Mouse (Mus musculus) cerebellum, adult (tissue): ENCODE measurements around the gene Meis1.
A peak's percentile ranks its signal among the peaks of the same experiment; 100 is the strongest.

Source experiments
- ATAC-seq: cut with Nextera tagmentation; 2 replicates; pipeline ENCODE4 v1.9.2; 2017; ENCODE audit warnings: mild to moderate bottlenecking, moderate library complexity, mixed read lengths; ENCODE audit not compliant: insufficient number of reproducible peaks, low FRiP score, low TSS enrichment

Gene Meis1

GRCm38 (mm10) chr11:19015381-19015730, 3.4 kb downstream of the Meis1 start:
- no peak for ATAC-seq

DNA sequence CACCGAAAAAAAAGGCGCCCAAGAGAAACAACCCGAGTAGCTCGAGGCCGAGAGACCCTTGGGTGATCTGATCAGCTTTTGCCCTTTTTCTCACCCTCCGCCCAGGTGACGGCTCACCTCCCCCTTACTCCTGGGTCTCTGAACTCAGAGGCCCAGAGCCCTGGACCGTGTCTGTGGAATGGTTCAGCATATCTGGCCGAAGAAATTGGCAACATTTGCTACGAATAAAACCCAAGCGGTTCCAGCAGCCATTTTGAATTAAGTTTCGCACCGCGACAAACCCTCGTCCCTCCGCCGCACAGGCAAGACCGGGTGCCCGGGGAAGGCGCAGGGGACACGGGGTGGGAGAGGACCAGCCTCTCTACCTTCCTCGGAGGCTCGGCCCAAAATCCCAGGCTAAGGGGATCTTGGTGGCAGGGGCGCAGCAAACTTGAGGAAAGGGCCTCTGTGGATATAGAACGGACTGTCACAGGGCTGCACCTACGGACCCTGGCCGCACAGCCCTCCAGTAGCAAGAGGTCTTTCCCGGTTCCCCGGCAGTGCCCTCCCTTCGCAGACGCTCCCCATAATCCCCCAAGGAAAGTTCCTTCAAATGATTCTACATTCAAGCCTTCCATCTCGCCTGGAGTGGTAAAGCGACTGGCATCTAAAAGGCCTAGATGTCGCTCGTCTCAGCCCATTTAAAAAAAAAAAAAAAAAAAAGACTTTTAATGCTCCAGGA, 4.2 kb downstream of the Meis1 start:
- ATAC-seq, result no peak

- ATAC-seq, result no peak
Observed at GRCm38 (mm10) chr11:19014113-19014440, 4.7 kb downstream of the Meis1 start.

GRCm38 (mm10) chr11:19013141-19014112, 5.4 kb downstream of the Meis1 start:
- no peak for ATAC-seq

DNA sequence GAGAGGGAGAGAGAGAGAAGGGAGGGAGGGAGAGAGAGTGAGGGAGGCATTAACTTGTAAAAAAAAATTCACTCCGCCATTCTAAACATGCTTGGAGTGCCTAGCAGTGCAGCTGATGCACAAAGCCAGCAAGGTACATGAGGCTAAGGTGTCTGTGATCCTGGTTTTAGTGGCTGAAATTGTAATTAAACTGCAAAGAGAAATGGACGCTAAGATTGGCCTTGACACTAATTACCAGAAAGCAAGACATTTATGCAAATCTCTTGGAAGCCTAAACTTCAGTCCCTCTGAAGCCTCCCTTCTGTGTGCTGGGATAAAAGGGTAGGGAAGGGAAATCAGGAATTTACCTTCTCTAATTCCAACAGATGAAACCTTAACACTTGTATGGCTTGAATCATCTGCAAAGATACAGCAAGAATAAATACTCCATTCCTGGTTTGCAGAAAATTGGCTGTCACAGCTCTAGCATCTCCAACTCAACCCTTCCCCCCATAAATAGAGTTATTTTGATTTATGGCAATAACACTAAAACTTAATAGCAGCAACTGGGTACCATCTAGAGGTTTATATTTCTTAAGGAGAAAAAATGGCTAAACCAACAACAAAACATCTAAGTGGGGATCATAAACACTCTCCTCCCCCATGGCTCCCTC, 6.2 kb downstream of the Meis1 start:
- no peak for ATAC-seq

DNA sequence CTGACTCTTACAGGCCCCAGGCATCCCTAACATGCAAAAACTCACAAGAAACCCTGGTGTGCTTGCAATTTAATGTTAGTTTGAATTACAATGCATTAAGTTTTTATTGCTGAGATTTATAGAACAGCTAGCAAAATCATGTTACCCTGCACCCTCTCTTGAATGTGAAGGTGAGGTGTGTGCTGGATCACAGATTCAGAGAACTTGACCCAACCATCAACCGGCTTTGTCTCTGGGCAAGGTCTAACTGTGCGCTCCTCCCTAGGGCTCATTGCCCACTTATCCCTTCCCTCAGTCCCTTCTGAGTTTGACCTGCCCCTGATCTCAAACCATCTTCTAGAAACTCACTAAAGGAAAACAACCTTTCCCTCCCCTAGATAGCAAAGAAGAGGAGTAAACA, 6.8 kb downstream of the Meis1 start:
- ATAC-seq, result no peak

DNA sequence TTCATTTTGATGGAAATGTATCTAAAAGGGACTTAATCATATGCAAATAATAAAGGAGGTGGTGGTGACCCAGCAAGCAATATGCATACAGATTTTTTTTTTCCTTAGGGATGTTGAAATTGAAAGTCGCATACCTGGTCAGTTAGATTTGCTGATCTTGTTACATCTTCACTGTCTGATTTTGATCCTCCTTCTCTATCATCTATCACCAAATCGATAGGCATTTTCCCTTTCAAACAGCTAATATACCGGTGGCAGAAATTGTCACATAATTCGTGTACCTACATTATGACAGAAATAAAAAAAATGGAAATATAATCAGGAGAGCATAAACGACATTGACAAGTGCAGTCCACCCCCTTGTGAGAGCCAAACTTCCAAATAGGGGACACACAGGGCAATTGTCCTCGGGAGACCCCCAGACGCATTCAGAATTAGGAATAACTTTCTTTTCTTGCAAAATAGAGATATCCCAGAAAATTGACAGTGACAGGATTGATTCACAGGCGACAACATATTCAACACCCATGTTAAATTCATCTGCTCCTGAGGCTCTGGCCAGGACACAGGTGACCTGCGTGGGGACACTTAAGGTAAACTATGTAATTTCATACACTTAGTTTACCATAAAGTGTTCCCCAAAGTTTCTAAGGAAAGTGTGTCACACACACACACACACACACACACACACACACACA, 7.5 kb downstream of the Meis1 start:
- no peak for ATAC-seq

DNA sequence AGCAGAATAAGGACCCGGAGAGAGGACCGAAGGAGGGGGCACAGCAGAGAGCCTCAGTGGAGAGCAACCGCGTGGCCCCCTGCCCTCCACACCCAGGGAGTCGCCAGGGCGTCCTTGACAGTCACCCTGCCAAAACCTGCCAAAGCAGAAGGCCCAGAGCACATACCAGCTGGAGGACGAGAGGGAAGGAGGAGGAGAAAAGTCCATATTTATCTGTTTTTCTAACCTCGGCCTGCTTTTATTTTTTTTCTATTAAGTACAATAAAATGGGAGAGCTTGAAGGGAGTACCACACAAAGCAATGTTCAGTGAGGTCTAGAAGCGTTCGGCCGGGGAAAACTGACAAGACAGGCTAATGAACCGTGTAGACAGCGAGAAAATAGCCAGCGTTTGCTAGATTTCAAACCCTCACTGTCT, 8.4 kb downstream of the Meis1 start:
- ATAC-seq, result no peak

DNA sequence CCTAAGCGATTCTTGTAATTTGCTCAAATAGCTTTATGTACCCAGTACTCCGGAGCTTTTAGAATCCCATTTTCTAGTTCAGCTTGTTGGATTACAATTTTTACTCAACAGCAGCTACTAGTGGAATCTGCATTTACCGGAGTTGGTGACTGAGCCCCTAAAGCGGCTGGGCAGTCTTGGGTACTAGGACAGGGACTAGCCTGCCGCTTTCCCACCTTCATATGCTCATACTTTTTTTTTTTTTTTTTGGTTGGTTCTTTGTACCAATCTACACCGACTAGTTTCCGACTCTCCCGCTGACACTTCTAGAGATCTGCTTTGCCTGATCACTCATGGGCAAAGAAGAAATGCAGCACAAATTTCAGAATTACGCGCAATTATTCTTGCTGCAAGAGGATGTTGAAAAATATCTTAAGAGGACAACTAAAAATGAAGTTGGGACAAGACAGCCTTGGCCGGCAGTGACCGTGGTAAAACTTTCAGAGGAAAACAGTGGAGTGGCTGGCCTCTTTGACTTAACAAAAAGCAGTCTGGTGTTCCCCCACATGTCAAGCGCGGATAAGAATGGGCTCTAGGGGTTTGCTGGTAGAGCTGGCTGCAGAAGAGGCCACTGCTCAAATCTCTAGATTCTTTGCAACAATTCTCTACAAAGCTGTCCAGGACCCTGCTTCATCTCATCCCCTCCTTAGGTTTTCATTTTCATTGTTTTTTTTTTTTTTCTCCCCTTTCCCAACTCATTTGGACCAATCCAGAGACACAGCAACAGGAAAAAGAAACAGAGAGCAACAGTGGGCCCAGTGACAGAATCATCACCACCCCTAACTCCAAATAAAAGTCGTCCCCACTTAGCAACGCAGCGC, 9.0 kb downstream of the Meis1 start:
- ATAC-seq, result no peak

- no peak for ATAC-seq
Observed at GRCm38 (mm10) chr11:19008610-19009384, 10.0 kb downstream of the Meis1 start.

- peak; percentile 54; the same call in 1 of the 2 replicates for ATAC-seq
Observed at GRCm38 (mm10) chr11:19007541-19008424, 11.0 kb downstream of the Meis1 start.

DNA sequence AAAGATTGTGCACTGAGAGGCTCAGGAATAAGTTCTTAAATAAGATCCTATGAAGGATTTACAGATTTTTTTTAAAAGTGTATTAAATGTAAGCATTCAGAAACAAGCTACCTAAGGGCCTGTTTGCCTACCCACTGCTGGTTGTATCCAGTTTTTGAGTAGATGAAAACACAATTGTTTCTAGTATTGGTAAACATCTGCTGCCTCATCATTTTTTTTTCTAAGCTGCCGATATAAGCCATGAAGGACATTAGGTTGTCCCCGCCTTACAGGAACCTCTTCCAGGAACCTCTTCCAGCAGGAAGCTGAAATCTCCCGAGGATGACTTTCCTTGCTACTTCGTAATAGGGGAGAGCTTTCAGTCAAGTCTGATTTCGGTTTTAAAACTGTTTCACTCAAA, 11.7 kb downstream of the Meis1 start:
- no peak for ATAC-seq

- ATAC-seq, result no peak
Observed at GRCm38 (mm10) chr11:19005913-19006693, 12.7 kb downstream of the Meis1 start.

DNA sequence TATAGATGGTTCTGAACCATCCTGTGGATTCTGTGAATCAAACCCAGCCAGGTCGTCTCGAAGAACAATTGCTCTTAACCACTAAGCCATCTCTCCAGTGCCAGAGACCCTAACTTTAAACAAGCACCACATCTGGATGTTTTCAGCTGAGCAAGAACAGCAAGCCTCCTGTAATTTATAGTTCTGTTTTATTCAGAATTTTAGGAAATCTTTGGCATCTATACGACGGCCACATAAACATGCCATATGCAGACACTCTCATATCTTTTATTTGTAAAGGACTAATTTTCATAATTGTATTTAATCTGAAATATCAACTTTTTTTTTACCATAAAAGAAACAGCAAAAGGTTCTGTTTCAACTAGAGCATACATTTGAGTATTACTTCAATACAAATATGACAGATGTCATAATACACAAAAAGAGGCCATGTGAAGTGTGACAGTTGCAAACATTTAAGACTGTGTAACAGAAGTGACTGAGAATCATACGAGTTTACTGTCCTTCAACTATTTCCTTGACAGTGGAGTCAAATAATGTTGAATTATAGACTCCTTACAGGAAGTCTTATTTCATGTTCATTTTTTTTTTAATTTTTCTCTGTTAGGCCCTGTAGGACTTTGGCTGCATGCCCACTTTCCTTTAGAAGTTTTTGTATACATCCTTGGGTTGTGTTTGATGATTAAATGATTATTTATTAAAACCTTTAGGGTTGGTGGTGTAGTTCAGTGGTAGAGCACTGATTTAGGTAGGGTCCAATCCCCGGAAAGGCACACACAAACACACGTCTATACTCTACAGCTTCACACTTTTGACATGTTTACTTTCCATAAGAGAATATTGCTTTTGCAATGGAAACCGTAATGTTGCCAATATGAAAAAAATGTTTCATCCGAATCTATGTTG, 13.5 kb downstream of the Meis1 start:
- ATAC-seq, result no peak

DNA sequence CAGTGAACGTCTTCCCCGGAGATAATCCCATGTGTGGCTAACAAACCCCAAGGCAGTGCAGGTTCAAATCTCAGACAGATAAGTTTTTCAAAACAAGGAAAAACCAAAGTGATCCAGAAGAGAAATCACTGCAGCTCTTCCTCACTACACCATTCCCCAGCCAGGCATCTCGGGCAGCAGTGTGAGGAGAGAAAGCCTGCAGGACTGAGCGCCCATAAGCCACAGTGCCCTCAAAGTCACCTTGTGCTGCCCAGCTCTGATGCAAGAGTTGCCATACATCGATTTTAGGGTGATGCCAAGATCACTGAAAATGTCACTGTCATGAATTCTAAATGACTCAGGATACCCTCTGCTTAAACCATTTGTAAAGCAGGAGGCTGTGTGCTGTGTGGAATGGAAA, 15.7 kb downstream of the Meis1 start:
- no peak for ATAC-seq

DNA sequence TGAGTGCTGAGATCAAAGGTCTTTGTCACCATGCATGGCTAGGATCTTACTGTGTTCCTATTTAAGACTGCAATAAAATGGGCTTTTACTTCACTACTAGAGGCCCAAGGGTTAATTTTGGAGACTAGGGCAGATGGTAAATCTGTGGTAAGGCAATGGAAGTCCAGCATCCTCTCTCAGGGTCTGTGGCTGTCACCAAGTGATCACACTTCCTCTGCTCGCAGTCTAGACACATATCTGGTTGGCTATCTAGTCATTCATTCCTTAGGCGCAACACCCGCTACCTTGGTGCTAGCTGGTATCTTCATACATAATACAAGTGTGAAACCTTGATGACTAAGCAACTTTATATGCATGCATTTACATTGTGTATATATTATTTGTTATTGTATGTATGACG, 22.0 kb downstream of the Meis1 start:
- ATAC-seq, result no peak
